Mouse (Mus musculus): ENCODE data around the gene Ggn. TPM values are rescaled to one million over a fixed set of nuclear protein-coding genes. Genes with fewer than 3 reads are reported as not detected.

The Ggn gene
- total RNA-seq (2014; fragmentation: Nextera tagmentation): not detected in 2 replicates
- total RNA-seq (2017): 0.22 TPM in 1 of 2 replicates, not detected in the other
- polyA plus RNA-seq (2012): 0.21 and 0.36 TPM in 2 replicates

GRCm38 (mm10) chr7:29170066-29170754, at the start of gene Ggn, which contains the start of gene Spred3:
Gene Ggn (plus strand): TSS chr7:29170210.
Gene Spred3 (minus strand): TSS chr7:29170411.
- peaks cover 39% of the 10 kb centered on the region for H3K36me3 ChIP-seq (replicated peaks)
- H3K4me1 ChIP-seq (ENCODE audit: insufficient read depth, low read depth, low read length): peaks cover 34% of the 10 kb centered on the region
- ATAC-seq (ENCODE audit: extremely low read depth, insufficient number of reproducible peaks, low FRiP score, poor library complexity, severe bottlenecking): peak; percentile 42; the same call in 1 of the 2 replicates

GRCm38 (mm10) chr7:29122821-29123220, 47.2 kb upstream of the Ggn start:
- H3K4me3 ChIP-seq (ENCODE audit: low read depth, low read length): no peak overlapping the region
- H3K9me3 ChIP-seq (replicated peaks): no peaks in the 10 kb centered on the region
- TF ChIP-seq POLR2AphosphoS5 (IDR thresholded peaks at IDR 0.05; ENCODE audit: insufficient replicate concordance, low read depth, low read length) (no peak), CTCF (IDR thresholded peaks at IDR 0.05; ENCODE audit: low read depth, low read length) (no peak), TAL1 (conservative IDR thresholded peaks at IDR 0.05; ENCODE audit: low read depth, low read length) (no peak), GATA2 (IDR thresholded peaks at IDR 0.05; ENCODE audit: borderline replicate concordance, low read depth, low read length) (no peak), GATA1 (IDR thresholded peaks at IDR 0.05; ENCODE audit: borderline replicate concordance, low read length) (no peak)
- peaks cover 34% of the 10 kb centered on the region for H3K27me3 ChIP-seq (ENCODE audit: insufficient read depth, low read length)
- H3K36me3 ChIP-seq (replicated peaks): no peaks in the 10 kb centered on the region
- ATAC-seq (ENCODE audit: extremely low read depth, insufficient number of reproducible peaks, low FRiP score, poor library complexity, severe bottlenecking): no peak
- peaks cover 19% of the 10 kb centered on the region for H3K4me1 ChIP-seq (ENCODE audit: insufficient read depth, low read depth, low read length)
- no peak for DNase-seq (ENCODE audit: low spot score)

More at GRCm38 (mm10) chr7:29170066-29170754, at the start of gene Ggn, which contains the start of gene Spred3:
- Histone ChIP-seq H3K4me3 (ENCODE audit: low read depth, low read length) (peak within 1 kb of the TSS; percentile 71), H3K27me3 (ENCODE audit: insufficient read depth, low read length) (peaks cover 43% of the 10 kb centered on the region), H3K9me3 (replicated peaks) (peaks cover 25% of the 10 kb centered on the region)
- no peak for DNase-seq (ENCODE audit: low spot score)
- TF ChIP-seq GATA1 (IDR thresholded peaks at IDR 0.05; ENCODE audit: borderline replicate concordance, low read length) (no peak), CTCF (IDR thresholded peaks at IDR 0.05; ENCODE audit: low read depth, low read length) (no peak), TAL1 (conservative IDR thresholded peaks at IDR 0.05; ENCODE audit: low read depth, low read length) (no peak), GATA2 (IDR thresholded peaks at IDR 0.05; ENCODE audit: borderline replicate concordance, low read depth, low read length) (no peak), POLR2AphosphoS5 (IDR thresholded peaks at IDR 0.05; ENCODE audit: insufficient replicate concordance, low read depth, low read length) (no peak)

- no peak for DNase-seq (ENCODE audit: low spot score)
- ATAC-seq (ENCODE audit: extremely low read depth, insufficient number of reproducible peaks, low FRiP score, poor library complexity, severe bottlenecking): no peak
- no peaks in the 10 kb centered on the region for H3K9me3 ChIP-seq (replicated peaks)
Measured at GRCm38 (mm10) chr7:29123531-29124358, 46.3 kb upstream of the Ggn start.

GRCm38 (mm10) chr7:29124970-29125369, 45.0 kb upstream of the Ggn start, which contains the start of gene Ryr1:
Gene Ryr1 (minus strand): TSS chr7:29125179.
- no peaks in the 10 kb centered on the region for H3K9me3 ChIP-seq (replicated peaks)
- no peak for TF ChIP-seq TAL1 (conservative IDR thresholded peaks at IDR 0.05; ENCODE audit: low read depth, low read length)
- TF ChIP-seq GATA2 (IDR thresholded peaks at IDR 0.05; ENCODE audit: borderline replicate concordance, low read depth, low read length): no peak
- TF ChIP-seq CTCF (IDR thresholded peaks at IDR 0.05; ENCODE audit: low read depth, low read length): no peak
- TF ChIP-seq POLR2AphosphoS5 (IDR thresholded peaks at IDR 0.05; ENCODE audit: insufficient replicate concordance, low read depth, low read length): no peak
- no peak for TF ChIP-seq GATA1 (IDR thresholded peaks at IDR 0.05; ENCODE audit: borderline replicate concordance, low read length)
- DNase-seq (ENCODE audit: low spot score): peak; percentile 38
- H3K4me3 ChIP-seq (ENCODE audit: low read depth, low read length): peak within 1 kb of the TSS; percentile 60; the same call in 1 of the 2 replicates
- H3K27me3 ChIP-seq (ENCODE audit: insufficient read depth, low read length): peaks cover 23% of the 10 kb centered on the region
- H3K36me3 ChIP-seq (replicated peaks): no peaks in the 10 kb centered on the region
- peak; percentile 54 for ATAC-seq (ENCODE audit: extremely low read depth, insufficient number of reproducible peaks, low FRiP score, poor library complexity, severe bottlenecking)
- peaks cover 19% of the 10 kb centered on the region for H3K4me1 ChIP-seq (ENCODE audit: insufficient read depth, low read depth, low read length)

More at GRCm38 (mm10) chr7:29123531-29124358, 46.3 kb upstream of the Ggn start:
- H3K4me1 ChIP-seq (ENCODE audit: insufficient read depth, low read depth, low read length): peaks cover 19% of the 10 kb centered on the region
- H3K4me3 ChIP-seq (ENCODE audit: low read depth, low read length): no peak overlapping the region
- H3K36me3 ChIP-seq (replicated peaks): no peaks in the 10 kb centered on the region
- TF ChIP-seq CTCF (IDR thresholded peaks at IDR 0.05; ENCODE audit: low read depth, low read length) (no peak), GATA2 (IDR thresholded peaks at IDR 0.05; ENCODE audit: borderline replicate concordance, low read depth, low read length) (no peak), GATA1 (IDR thresholded peaks at IDR 0.05; ENCODE audit: borderline replicate concordance, low read length) (no peak), POLR2AphosphoS5 (IDR thresholded peaks at IDR 0.05; ENCODE audit: insufficient replicate concordance, low read depth, low read length) (no peak), TAL1 (conservative IDR thresholded peaks at IDR 0.05; ENCODE audit: low read depth, low read length) (no peak)
- H3K27me3 ChIP-seq (ENCODE audit: insufficient read depth, low read length): peaks cover 26% of the 10 kb centered on the region

GRCm38 (mm10) chr7:29126173-29126915, 43.7 kb upstream of the Ggn start:
- ATAC-seq (ENCODE audit: extremely low read depth, insufficient number of reproducible peaks, low FRiP score, poor library complexity, severe bottlenecking) (no peak), DNase-seq (ENCODE audit: low spot score) (peak; percentile 48)
- no peak overlapping the region for H3K4me3 ChIP-seq (ENCODE audit: low read depth, low read length)
- H3K4me1 ChIP-seq (ENCODE audit: insufficient read depth, low read depth, low read length): peaks cover 19% of the 10 kb centered on the region
- TF ChIP-seq CTCF (IDR thresholded peaks at IDR 0.05; ENCODE audit: low read depth, low read length) (peak; percentile 86), GATA1 (IDR thresholded peaks at IDR 0.05; ENCODE audit: borderline replicate concordance, low read length) (no peak)
- peaks cover 20% of the 10 kb centered on the region for H3K27me3 ChIP-seq (ENCODE audit: insufficient read depth, low read length)
- no peaks in the 10 kb centered on the region for H3K36me3 ChIP-seq (replicated peaks)
- no peaks in the 10 kb centered on the region for H3K9me3 ChIP-seq (replicated peaks)

Measured in G1E (cell line).